Mouse (Mus musculus) hindbrain, embryonic 16.5 days (tissue): ENCODE measurements around the gene H2al2b. TPM values are rescaled to one million over a fixed set of nuclear protein-coding genes. Genes with fewer than 3 reads are reported as not detected.
"Not testable (repeated sequence)": the region's sequence is repeated elsewhere in the genome, so short reads cannot be mapped to it uniquely, and the experiment has no call there.

Source experiments
- ATAC-seq: fragments of 200-750 bp; cut with Nextera tagmentation; 2 replicates; pipeline ENCODE4 v1.8.0; 2017; ENCODE audit warnings: moderate TSS enrichment, moderate library complexity
- H3K27ac ChIP-seq: fragments of 300-500 bp; sonication (generic); 2 replicates; pipeline ENCODE4 v1.5.1; 2014; ENCODE audit warnings: low read depth, mild to moderate bottlenecking, control low read depth, low read length, moderate library complexity
- H3K27me3 ChIP-seq: fragments of 300-500 bp; sonication (generic); replicated peaks from 2 replicates; pipeline ENCODE4 v1.6.1; 2014; ENCODE audit warnings: low read length; ENCODE audit not compliant: control insufficient read depth, insufficient read depth
- H3K36me3 ChIP-seq: fragments of 300-500 bp; sonication (generic); 2 replicates; pipeline ENCODE4 v1.6.1; 2014; ENCODE audit warnings: mild to moderate bottlenecking, low read length, moderate library complexity, mixed read lengths; ENCODE audit not compliant: control insufficient read depth, insufficient read depth
- H3K4me1 ChIP-seq: fragments of 300-500 bp; sonication (generic); 2 replicates; pipeline ENCODE4 v1.6.1; 2014; ENCODE audit warnings: low read depth, low read length; ENCODE audit not compliant: control insufficient read depth, insufficient read depth
- H3K4me2 ChIP-seq: fragments of 300-500 bp; sonication (generic); 2 replicates; pipeline ENCODE4 v1.6.1; 2014; ENCODE audit warnings: mild to moderate bottlenecking, low read length, control low read depth, moderate library complexity
- H3K4me3 ChIP-seq: fragments of 300-500 bp; sonication (generic); 2 replicates; pipeline ENCODE4 v1.5.1; 2014; ENCODE audit warnings: mild to moderate bottlenecking, low read length, control low read depth, moderate library complexity
- H3K9ac ChIP-seq: fragments of 300-500 bp; sonication (generic); 2 replicates; pipeline ENCODE4 v1.6.1; 2014; ENCODE audit warnings: low read depth, mild to moderate bottlenecking, control low read depth, low read length, moderate library complexity
- H3K9me3 ChIP-seq: fragments of 300-500 bp; sonication (generic); 2 replicates; pipeline ENCODE4 v1.6.1; 2014; ENCODE audit warnings: mild to moderate bottlenecking, low read length, moderate library complexity; ENCODE audit not compliant: control insufficient read depth
- WGBS: fragments of 180-500 bp; shearing (Covaris S2); extraction: QIAGEN DNeasy Blood & Tissue Kit; methylation state at CpG from one replicate; pipeline ENCODE4 v1.1.7; 2014; 5-methylcytosine and 5-hydroxymethylcytosine counted together
- polyA plus RNA-seq: library from polyadenylated mRNA; unstranded; fragments of >200 nt; fragmentation: Nextera tagmentation; extraction: Ambion mirVana; gene quantifications from 2 replicates; pipeline ENCODE4 v1.2.1, GENCODE M21; 2015

H2al2b gene
- polyA plus RNA-seq: not detected in 2 replicates

DNA sequence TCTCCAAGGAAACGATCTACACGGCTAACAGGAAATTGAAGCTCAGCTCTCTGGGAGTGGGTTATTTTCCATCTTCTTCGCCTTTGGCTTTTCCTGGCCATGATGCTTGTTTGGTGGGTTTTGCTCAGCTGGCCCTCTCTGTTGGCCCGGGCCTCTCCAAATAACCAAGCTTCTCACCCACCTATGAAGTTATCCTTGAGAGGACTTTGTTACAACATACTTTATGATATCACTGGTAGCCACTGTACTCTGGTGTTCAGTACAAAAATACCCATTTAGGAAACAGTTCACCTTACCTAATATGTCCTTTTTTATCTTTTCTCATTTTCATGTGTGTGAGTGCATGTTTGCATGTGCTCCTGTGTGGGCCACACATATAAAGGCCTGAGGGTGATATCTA, at the start of gene H2al2b:
Gene H2al2b, minus strand, starts transcription at position 101 of the 400 bp plus-strand sequence.
- not testable (repeated sequence) for ATAC-seq, H3K4me1 ChIP-seq, H3K27me3 ChIP-seq, H3K9ac ChIP-seq, H3K27ac ChIP-seq, H3K4me2 ChIP-seq, H3K4me3 ChIP-seq, H3K9me3 ChIP-seq, H3K36me3 ChIP-seq
- no CpG with 5 or more reads among the region's 4 CpGs for WGBS

Other genes with a start within 250 kb of the H2al2b start
- not detected in 2 replicates for gene H2al2c, start 121.6 kb downstream of the H2al2b start, polyA plus RNA-seq
- not detected in 2 replicates for gene Sry, start 57.0 kb downstream of the H2al2b start, polyA plus RNA-seq
- not detected in 2 replicates for gene Gm4064, start 75.5 kb upstream of the H2al2b start, polyA plus RNA-seq
- gene Rbmy, start 110.0 kb upstream of the H2al2b start, polyA plus RNA-seq: not detected in 2 replicates
- not detected in 2 replicates for gene Gm10256, start 110.0 kb upstream of the H2al2b start, polyA plus RNA-seq
- 0.20 TPM in 1 of 2 replicates, not detected in the other for gene Gm10352, start 180.3 kb upstream of the H2al2b start, polyA plus RNA-seq
- gene Gm29289, start 211.9 kb upstream of the H2al2b start, polyA plus RNA-seq: not detected in 2 replicates